Mouse (Mus musculus): ENCODE results near the gene Tmem81. TPM values are rescaled to one million over a fixed set of nuclear protein-coding genes. Genes with fewer than 3 reads are reported as not detected.

The Tmem81 gene
- total RNA-seq, 2 experiments from 2014 or later: 2.1 to 2.3 TPM

DNA sequence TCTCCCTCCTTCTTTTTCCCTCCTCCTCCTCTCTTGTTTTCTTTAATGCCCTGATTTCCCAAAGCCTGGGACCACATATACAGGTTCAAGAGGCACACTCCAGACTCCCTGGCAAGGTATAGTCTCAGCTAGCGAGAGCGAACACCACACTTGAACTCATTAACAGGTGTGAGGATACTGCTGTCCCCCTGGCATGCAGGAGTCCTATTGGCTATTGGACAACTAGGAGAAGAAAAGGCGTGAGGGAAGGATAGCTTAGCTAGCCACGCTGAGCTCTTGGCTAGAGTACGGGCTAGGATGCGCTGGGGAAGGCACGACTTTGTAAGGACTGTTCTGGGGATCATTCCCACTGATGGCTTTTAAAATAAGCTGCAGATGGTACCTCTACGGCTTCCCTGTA, 6.1 kb downstream of the Tmem81 start:
- DNase-seq (ENCODE audit: extremely low spot score in 1 of 2, low spot score in 2 of 2): no peak
- intact Hi-C loops (cut with DNase I): no loop called here

DNA sequence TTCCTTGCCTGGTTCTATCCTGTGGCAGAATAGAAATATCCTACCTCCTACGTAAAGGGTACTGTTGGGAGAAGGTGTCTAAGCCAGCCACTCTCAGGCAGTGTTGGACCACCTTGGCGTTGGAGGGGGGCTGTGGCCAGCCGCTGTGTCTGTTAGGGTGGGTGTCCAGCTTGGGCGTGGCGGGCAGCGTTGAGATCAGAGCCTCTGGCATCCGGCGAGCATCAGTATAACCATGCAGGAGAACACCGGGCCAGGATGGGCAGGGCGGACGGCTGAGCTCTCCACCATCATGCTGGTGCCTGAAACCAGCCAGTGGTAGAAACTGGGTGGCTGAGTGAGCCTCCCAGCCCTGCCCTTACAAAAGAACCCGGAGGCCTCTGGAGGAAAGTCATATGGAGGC, 9.3 kb downstream of the Tmem81 start:
- intact Hi-C loops (cut with DNase I): no loop called here
- DNase-seq (ENCODE audit: extremely low spot score in 1 of 2, low spot score in 2 of 2): no peak

DNA sequence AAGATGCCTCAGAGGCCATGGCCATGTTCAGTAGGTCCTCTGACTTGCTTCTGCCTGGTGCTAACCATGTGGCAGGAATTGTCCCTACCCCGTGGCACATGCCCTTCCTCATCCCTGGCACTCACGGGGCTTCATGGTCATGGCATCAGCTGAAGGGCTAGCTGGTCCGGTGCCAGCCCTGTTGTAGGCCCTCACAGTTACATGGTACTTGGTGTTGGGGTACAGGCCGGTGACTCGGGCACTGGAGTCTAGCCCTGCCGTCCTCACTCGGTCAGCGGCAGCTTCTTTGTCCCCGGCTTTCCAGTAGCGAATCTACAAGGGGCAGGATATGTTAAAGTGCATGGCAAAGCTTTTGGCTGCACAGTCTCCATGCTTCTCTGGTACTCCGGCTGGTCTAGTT, 10.7 kb downstream of the Tmem81 start:
- intact Hi-C loops (cut with DNase I): no loop called here
- no peak for DNase-seq (ENCODE audit: extremely low spot score in 1 of 2, low spot score in 2 of 2)

DNA sequence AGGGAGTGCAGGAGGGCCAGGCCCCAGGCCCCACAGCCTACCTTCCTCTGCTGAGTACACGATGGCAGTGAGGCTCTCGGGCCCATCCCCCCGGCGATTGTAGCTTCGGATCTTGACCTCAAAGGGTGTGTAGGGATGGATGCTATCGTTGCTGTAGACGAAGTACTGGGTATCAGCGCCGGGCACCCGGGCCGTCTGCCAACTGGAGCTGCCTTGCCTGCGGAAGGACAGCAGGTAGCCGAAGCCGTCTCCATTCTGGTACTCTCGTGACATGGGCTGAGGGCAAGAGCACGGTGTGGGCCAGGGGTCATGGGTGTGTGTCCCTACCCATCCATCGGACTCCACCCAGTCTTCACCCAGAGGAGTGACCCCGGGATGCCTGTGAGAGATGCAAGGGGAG, 12.6 kb downstream of the Tmem81 start:
- intact Hi-C loops (cut with DNase I): no loop called here
- no peak for DNase-seq (ENCODE audit: extremely low spot score in 1 of 2, low spot score in 2 of 2)

DNA sequence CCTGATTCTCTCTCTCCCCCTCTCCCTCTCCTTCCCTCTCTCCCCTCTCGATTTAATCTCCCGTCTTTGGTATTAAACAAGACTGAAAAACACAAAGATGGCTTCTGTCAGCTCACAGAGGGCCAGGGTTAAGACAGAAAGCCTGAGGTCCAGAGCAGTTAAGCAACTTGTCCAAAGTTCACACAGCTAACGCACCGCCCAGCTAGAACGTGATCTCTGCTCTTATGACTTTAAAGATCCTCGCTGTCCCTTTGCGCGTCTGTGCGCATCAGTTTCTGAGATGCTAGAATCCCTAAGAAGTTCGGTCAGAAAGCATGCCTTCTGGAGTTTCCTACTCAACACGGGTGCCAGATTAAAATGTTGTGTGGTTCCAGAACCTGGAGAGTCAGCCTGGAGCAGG, 13.7 kb downstream of the Tmem81 start:
- intact Hi-C loops (cut with DNase I): no loop called here
- DNase-seq (ENCODE audit: extremely low spot score in 1 of 2, low spot score in 2 of 2): no peak

DNA sequence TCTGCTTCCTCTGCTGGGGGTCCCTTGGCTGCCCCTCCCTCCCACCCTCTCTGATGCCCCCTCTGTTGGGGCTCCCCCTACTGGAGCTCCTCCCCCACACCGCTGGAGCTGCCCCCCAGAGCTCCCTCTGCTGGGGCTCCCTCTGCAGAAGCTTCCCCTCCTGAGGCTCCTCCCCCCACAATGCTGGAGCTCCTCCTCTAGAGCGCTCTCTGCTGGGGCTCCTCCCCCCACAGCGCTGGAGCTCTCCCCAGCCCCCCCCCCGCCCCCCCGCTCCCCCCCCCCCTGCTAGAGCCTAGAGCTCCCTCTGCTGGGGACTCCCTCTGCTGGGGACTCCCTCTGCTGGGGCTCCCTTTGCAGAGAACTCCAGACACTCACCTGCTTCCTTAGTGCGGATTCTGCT, 14.7 kb downstream of the Tmem81 start:
- peak in 1 of 2 experiments; percentile 86 for DNase-seq (ENCODE audit: extremely low spot score in 1 of 2, low spot score in 2 of 2)
- intact Hi-C loops (cut with DNase I): no loop called here

DNA sequence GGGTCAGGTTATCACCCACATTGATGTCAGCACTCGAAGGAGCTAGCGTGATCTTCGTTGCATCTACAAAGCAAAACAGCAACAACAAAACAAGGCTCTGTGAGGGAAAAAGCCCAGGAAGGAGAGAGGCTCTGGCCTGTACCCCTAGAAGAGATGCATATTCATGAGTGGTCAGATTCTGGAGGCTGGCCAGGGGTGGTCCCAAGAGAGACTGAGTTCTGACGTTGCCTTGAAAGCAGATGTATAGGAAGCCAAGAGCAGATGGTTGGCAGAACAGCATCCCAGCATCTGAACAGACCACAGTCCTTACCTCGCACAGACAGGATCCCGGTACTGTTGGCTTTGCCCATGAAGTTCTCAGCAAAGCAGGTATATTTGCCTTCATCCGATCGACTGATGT, 17.0 kb downstream of the Tmem81 start:
- DNase-seq (ENCODE audit: extremely low spot score in 1 of 2, low spot score in 2 of 2): peak in 1 of 2 experiments; percentile 34
- intact Hi-C loops (cut with DNase I): no loop called here

DNA sequence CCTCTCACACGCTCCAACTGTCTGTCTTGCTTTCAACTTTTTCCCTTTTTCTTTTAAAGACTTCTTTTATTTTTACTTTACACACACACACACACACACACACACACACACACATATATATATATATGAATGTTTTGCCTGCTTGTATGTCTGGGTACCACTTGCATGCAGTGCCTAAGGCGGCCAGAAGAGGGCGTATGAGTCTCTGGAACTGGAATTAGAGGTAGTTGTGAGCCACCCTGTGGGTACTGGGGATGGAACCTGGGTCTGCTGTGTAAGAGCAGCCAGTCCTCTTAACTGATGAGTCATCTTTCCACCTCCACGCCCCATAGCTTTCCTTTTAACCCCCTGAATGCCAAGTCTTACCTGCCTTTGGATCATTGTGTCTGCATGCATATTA, 17.9 kb downstream of the Tmem81 start:
- intact Hi-C loops (cut with DNase I): loop anchor here (2.0 kb wide), 1 partner anchor 71 kb away; no protein-coding TSS in a partner anchor
- no peak for DNase-seq (ENCODE audit: extremely low spot score in 1 of 2, low spot score in 2 of 2)

DNA sequence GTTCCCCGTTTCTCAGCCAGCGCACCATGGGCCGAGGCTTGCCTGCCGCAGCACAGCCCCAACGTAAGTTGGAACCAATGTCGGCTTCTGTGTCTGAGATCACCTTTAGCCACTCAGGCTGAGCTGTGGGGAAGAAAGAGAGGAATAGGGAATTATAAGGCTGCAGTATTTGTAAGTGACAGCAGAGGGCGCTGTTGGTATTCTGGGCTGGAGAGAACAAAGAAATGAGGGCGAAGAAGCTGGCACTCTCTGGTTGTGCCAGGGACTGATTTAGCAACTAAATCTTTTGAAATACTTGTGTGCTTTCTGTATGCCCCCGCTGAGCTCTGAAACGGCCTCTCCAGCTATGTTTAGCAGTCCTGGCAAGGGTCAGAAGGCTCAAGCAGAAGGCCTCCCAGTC, 19.8 kb downstream of the Tmem81 start:
- intact Hi-C loops (cut with DNase I): loop anchor here (2.0 kb wide), 1 partner anchor 69 kb away; no protein-coding TSS in a partner anchor
- DNase-seq (ENCODE audit: extremely low spot score in 1 of 2, low spot score in 2 of 2): peak; percentile 70 to 88

DNA sequence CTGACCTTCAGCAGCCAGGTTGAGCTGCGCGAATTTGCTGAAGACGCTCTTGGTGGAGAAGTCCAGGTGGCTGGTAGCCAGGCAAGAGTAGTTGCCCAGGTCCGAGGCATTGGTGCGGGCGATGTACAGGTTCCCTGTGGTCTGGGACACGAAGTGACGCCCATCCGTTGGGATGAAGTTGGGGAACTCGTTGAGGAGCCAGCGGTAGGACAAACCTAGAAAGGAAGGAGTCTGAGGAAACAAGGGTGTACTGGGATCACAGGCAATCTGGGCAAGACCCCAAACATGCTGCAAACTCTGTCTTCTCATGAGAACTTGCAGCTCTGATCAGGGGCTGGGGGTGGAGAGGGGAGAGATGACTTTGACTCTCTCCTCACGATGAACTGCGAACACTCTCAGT, 22.0 kb downstream of the Tmem81 start:
- intact Hi-C loops (cut with DNase I): no loop called here
- no peak for DNase-seq (ENCODE audit: extremely low spot score in 1 of 2, low spot score in 2 of 2)

DNA sequence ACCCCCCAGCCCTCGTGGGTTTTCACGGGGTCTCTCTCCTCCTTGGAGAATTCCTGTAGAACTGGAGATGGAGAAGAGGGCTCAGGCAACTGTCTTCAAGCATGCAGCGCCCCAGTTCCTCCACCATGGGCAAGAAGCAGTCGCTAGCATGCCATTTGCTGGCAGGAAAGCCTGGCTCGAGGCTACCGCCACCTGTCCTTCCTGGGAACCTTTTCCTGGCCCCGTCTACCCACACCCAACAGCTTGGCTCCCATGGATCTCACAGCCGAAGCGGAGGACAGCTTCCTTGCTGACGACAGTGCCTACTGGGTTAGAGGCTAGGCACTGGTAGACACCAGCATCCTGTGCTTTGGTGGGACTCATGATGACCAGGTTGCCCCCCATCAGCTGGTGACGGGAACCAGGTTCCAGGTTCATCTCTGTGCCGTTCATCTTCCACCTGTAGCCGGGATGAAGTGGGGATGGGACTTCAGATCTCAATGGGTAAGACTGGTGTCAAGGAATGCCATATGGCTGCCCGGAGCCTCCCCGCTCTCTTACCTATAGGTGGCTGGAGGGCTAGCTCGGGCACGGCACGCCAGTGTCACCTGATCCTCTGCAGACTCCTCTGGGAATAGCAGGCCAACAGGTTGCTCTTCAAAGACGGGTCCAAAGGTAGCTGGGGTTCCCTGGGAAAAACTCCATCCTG, 22.8 kb downstream of the Tmem81 start:
- no peak for DNase-seq (ENCODE audit: extremely low spot score in 1 of 2, low spot score in 2 of 2)
- intact Hi-C loops (cut with DNase I): no loop called here

DNA sequence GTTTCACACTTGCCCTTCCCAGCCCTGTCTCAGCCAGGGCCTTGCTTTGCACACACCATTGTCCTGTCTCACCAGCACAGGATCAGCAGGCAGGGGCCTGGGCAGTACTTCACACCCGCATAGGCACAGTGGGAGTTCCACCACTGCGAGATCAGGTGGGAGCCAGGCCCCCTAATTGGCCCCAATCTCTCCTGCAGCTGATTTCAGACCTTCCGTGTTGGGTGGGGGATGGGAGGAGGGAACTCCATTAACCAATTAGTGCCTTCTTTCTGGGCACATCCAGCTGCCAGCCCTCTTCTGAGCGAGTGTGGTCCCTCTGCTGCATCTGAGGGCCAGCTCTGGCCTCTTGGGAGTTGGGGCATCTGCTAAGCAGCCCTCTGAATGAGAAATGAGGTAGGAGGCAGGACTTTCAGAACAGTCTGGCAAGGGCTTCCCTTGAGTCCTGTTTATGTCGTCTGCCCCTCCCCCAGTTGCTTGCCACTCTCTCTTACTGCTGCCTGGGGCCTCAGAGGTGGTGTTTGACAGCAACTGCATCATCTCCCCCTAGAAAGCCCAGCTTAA, 24.7 kb downstream of the Tmem81 start:
- intact Hi-C loops (cut with DNase I): no loop called here
- DNase-seq (ENCODE audit: extremely low spot score in 1 of 2, low spot score in 2 of 2): no peak

DNA sequence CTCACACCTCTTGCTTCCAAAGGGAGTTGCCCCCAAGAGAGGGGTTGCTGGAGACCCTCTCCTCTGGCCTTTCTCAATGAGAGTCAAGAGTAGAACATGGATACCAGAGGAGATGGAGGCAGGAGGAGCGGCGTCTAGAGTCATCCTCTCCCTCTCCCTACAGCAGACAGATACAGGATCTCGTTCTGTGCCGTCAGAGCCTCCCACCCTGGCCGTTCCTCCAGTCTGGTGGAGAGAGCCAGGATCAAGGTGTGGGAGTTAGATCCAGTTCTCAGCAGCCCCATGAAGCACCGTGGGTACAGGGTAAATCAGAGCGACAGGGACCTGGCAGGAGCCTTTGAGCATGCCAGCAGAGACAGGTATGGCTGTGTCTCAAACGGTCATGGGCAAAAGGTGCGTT, 26.5 kb downstream of the Tmem81 start:
- no peak for DNase-seq (ENCODE audit: extremely low spot score in 1 of 2, low spot score in 2 of 2)

DNA sequence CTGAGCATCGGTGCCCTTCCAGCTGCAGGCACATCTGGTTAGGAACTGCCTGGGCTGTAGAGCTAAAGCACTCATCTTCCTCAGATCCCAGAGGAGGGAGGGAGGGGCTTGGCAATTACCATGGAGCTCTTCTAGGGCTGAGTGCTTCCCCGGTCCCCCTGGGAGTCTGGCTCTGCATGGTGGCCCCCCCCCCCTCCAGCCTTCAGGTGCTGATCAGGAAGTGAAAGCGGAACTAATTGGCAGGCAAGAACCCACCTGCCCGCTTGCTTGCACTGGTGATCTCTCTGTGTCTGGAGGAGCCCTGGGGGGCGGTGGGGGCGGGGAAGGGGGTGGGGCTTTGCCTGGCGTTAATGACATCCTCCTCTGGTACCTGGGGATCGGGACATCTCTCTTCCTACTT, 27.8 kb downstream of the Tmem81 start:
- intact Hi-C loops (cut with DNase I): no loop called here
- DNase-seq (ENCODE audit: extremely low spot score in 1 of 2, low spot score in 2 of 2): no peak

More for the DNA sequence above, 26.5 kb downstream of the Tmem81 start:
- intact Hi-C loops (cut with DNase I): no loop called here

DNA sequence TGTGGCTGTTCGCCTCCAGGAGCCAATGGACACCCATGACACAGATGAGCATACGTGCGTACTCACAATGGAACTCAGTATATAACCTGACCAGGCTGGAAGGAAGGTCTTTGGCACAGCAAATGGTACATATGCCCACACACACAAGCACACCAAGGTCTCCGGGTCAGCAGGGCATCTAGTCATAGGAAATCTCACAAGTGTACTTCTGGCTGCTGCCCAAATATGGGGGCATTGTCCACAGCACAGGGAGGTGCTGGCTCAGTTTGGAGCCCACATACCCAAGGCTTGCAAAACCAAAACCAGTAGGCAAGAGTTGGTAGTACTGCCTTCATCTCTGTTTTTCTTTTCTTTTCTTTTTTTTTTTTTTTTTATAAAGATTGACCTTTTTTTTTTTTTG, 29.5 kb downstream of the Tmem81 start:
- DNase-seq (ENCODE audit: extremely low spot score in 1 of 2, low spot score in 2 of 2): no peak
- intact Hi-C loops (cut with DNase I): no loop called here

DNA sequence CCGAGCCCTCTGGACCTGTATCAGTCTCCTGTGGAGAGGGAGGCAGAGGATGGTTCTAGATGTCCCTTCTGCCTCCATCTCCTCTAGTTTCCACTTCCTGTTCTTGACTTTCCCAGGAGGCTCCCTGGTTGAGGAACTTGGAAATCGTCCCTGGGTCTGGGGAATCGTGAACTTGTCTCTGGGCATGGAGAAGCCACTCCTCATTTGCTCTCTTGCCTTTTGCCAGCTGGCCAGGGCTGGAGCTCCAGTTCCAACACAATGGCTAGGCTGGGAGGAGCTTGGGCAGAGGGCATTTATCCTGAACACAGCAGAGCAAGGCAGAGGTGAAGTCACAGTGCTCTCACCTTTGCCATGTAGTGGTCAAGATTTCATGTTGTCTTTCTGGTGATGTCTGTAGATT, 30.4 kb downstream of the Tmem81 start:
- intact Hi-C loops (cut with DNase I): no loop called here
- DNase-seq (ENCODE audit: extremely low spot score in 1 of 2, low spot score in 2 of 2): no peak

DNA sequence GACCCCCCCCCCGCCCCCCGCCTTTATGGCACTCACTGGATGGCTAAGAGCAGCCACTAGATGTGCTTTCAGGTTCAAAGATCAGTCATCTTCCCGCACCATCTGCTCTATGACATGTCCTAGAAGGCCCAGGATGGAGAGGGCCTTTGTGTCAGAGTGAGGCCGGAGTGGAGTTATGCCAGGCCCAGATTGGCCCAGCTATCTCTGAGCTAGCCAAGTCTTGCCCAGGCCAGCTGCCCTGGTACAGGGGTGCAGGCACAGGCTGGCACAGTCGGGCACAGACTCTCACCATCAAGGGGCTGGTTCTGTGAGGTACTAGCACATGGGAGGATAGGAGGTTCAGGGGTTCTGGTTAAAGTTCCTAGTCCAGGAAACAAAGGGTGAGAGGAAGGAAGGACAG, 31.7 kb downstream of the Tmem81 start:
- intact Hi-C loops (cut with DNase I): no loop called here
- DNase-seq (ENCODE audit: extremely low spot score in 1 of 2, low spot score in 2 of 2): no peak

DNA sequence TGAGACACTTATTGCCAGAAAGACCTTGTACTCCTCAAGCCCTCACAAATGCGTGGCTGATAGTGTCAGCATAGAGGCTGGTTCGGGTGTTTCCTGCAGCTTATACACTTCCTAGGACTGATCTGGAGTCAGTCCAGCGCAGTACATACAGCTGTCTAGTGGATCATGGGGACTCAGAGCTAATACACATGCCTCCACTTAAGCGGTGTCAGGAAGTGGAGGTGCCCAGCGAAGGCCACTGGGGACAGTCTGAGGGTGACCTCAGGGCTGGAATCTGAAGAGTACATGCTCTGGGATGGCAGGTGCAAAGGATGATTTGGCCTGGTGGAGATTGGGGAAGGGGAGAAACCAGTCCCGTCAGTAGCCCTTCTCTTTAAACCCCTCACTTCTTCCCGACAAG, 34.7 kb downstream of the Tmem81 start:
- no peak for DNase-seq (ENCODE audit: extremely low spot score in 1 of 2, low spot score in 2 of 2)
- intact Hi-C loops (cut with DNase I): no loop called here

DNA sequence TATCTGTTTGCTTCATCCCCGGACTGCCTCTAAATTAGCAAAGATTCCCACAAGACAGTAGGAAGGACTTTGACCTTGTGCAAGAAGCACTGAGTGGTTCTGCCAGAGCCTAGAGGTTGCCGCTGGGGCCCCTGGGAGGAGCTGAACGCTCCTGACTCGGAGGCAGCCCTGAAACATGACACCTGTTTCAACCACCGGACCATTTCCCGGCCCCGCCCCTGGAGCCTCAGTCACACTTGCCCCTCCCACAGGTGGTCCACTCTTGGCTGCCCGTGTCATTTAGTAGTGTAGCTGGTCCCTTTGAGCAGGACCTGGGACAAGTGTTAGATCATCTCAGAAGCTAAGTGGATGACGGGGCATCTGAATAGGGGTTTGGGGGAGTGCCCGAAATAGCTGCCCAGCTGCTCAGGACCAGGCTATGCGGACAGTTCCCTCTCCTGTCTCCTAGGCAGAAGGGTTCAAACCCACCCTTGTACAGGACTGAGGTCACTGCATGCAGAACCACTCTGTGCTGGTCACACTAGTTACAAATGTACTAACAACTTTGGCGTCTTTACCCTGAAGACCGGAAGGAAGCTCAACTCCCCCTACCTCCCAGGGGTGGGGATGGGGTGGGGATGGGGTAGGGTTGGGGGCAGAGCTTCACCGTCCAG, 35.3 kb downstream of the Tmem81 start:
- intact Hi-C loops (cut with DNase I): no loop called here

DNA sequence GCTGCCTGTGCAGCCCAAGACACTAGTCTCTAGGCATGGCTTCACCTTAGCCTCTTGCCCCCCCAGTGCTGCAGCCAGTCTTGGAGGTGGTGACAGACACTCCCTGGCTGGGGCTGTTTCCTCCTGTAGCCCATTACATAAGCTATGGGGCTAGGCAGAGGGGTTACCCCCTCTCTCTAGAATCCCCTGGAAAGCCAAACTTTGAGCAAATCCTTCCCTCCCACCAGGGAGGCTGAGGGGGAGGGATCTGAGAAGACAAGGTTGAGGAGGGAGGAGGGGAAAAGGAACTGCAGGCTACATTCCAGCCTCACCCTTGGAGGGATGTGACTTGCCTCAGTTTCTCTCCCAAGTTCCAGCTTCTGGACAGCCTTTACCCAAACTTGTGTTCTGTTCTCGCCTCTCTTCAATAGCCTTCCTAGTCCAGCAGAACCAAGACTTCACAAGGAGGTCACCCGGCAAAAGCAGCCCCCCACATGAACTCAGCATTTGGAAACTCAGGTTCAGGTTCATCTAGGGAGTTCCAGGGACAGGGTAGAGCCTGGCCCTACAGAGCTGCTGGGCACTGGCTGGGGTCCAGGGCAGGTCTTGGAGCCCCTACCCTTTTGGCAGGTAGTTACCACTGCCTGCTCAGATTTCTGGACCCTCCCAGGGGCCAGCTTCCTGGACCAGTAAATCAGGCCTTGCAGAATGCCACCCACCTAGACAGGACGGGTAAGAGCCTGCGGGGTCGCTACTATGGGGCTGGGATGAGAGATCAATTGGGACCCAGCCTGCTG, 36.0 kb downstream of the Tmem81 start:
- intact Hi-C loops (cut with DNase I): no loop called here
- no peak for DNase-seq (ENCODE audit: extremely low spot score in 1 of 2, low spot score in 2 of 2)

More for the DNA sequence above, 35.3 kb downstream of the Tmem81 start:
- no peak for DNase-seq (ENCODE audit: extremely low spot score in 1 of 2, low spot score in 2 of 2)

Data from left cerebral cortex, postnatal 10 days (tissue).